Mouse (Mus musculus) gastrocnemius, postnatal 25 days (tissue): ENCODE measurements around the gene Slc25a20. TPM values are rescaled to one million over a fixed set of nuclear protein-coding genes. Genes with fewer than 3 reads are reported as not detected.

Source experiments
- microRNA-seq, 2 experiments: library from miRNA; unstranded; fragments of <30 nt; microRNA quantifications; one replicate each; pipeline ENCODE4 v1.2.0; 2021; ENCODE audit warnings: borderline replicate concordance in 2 of 2
- total RNA-seq, 2 experiments: library from RNA; stranded (reverse); gene quantifications; 1 replicate in 1 of 2; 2 replicates in 1 of 2; pipeline ENCODE4 v1.2.3; 2021

Gene Slc25a20
- total RNA-seq, 2 experiments from 2014 or later: 67.1 to 73.5 TPM

Small RNA genes lying within 50 kb of the gene (microRNA-seq; reads per million reads assigned to microRNA genes)
- gene Gm26298: 0 reads per million in 2 experiments

Other genes with a start within 250 kb of the Slc25a20 start
- not detected for gene Ccdc36, start 233.6 kb upstream of the Slc25a20 start, total RNA-seq
- not detected for gene BC048562, start 225.6 kb upstream of the Slc25a20 start, total RNA-seq
- gene Ccdc71, start 201.6 kb upstream of the Slc25a20 start, total RNA-seq: 10 to 100 TPM; 16.3 to 17.2 TPM
- 1 to 10 TPM; 3.3 to 3.8 TPM for gene Klhdc8b, start 200.5 kb upstream of the Slc25a20 start, total RNA-seq
- gene Lamb2, start 182.4 kb upstream of the Slc25a20 start, total RNA-seq: 100 to 1,000 TPM; 142 to 152 TPM
- 100 to 1,000 TPM; 101 to 103 TPM for gene Usp19, start 171.5 kb upstream of the Slc25a20 start, total RNA-seq
- 10 to 100 TPM; 64.1 to 77.4 TPM for gene Qars, start 154.4 kb upstream of the Slc25a20 start, total RNA-seq
- 10 to 100 TPM; 41.2 to 50.5 TPM for gene Qrich1, start 145.3 kb upstream of the Slc25a20 start, total RNA-seq
- gene Impdh2, start 101.8 kb upstream of the Slc25a20 start, total RNA-seq: 10 to 100 TPM; 51.9 to 54.0 TPM
- gene Ndufaf3, start 94.7 kb upstream of the Slc25a20 start, total RNA-seq: 10 to 100 TPM; 28.2 to 37.5 TPM
- 10 to 100 TPM in 1 of 2 experiments, 1 to 10 TPM in 1; 7.6 to 10.4 TPM for gene Dalrd3, start 92.2 kb upstream of the Slc25a20 start, total RNA-seq
- 1 to 10 TPM; 5.2 to 5.3 TPM for gene Wdr6, start 83.3 kb upstream of the Slc25a20 start, total RNA-seq
- 1 to 10 TPM; 2.8 to 3.1 TPM for gene P4htm, start 64.4 kb upstream of the Slc25a20 start, total RNA-seq
- gene Arih2, start 12.7 kb upstream of the Slc25a20 start, total RNA-seq: 10 to 100 TPM; 52.7 to 61.0 TPM
- gene Prkar2a, start 27.2 kb downstream of the Slc25a20 start, total RNA-seq: 100 to 1,000 TPM; 122 to 134 TPM
- gene Ip6k2, start 121.7 kb downstream of the Slc25a20 start, total RNA-seq: 10 to 100 TPM; 14.6 to 17.8 TPM
- gene Nckipsd, start 146.3 kb downstream of the Slc25a20 start, total RNA-seq: 1 to 10 TPM; 3.8 TPM
- gene Celsr3, start 164.2 kb downstream of the Slc25a20 start, total RNA-seq: under 1 TPM in 1 of 2 experiments, not detected in 1; 0.03 TPM
- gene Slc26a6, start 191.2 kb downstream of the Slc25a20 start, total RNA-seq: 10 to 100 TPM; 12.0 to 16.7 TPM